In the genomic region with DNA sequence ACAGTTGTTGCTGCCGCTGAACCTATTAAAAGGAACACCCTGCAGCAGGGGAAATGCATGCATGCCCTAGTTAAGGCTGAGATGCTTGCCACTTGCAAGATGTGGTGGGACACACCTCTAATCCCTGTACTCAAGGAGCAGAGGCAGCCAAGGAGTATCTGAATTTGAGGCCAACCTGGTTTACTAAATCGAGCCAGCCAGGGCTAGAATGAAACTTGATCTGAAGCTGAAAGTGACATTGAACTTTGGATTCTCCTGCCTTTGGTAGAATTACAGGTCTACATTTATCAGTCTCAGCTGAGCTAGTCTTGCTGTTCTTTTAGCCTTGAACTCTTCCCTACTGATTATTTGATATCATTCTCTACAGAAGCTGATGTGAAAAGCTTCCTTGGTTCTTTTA, we compare ENCODE assay signal across 14 mouse cellular contexts.
"Had no signal": no experiment of that assay in that cellular context is flagged by ENCODE, and none has a peak within 500 bp of the region (broad histone marks: within the 10 kb centered on the region; RNA-seq: fewer than 3 reads in every experiment).

No protein-coding gene starts in this region.

- H3K9me3 ChIP-seq: limb, embryonic 13.5 days; liver, embryonic 15.5 days; midbrain, embryonic 10.5 days; neural tube, embryonic 15.5 days had no signal

- H3K27me3 ChIP-seq: limb, embryonic 13.5 days; liver, embryonic 15.5 days; neural tube, embryonic 15.5 days had no signal

- H3K9ac ChIP-seq: limb, embryonic 13.5 days; liver, embryonic 15.5 days; lung, embryonic 14.5 days; neural tube, embryonic 15.5 days had no signal

- H3K4me2 ChIP-seq: limb, embryonic 13.5 days; liver, embryonic 15.5 days; lung, embryonic 14.5 days; neural tube, embryonic 15.5 days had no signal

- DNase-seq: kidney, adult 11 months; kidney, postnatal 36 days; left cerebral cortex, postnatal 4 days; lung, embryonic 14.5 days; lung, postnatal 10 days; lung, postnatal 4 days; midbrain, embryonic 14.5 days; spleen, adult 18-20 months; thymus, postnatal 36 days had no signal

- H3K27ac ChIP-seq: limb, embryonic 13.5 days; liver, embryonic 15.5 days; midbrain, embryonic 10.5 days; neural tube, embryonic 15.5 days had no signal

- H3K4me1 ChIP-seq: neural tube, embryonic 15.5 days had no signal

- H3K4me3 ChIP-seq: limb, embryonic 13.5 days; liver, embryonic 15.5 days; midbrain, embryonic 10.5 days; myocyte; neural tube, embryonic 15.5 days had no signal

- H3K36me3 ChIP-seq: limb, embryonic 13.5 days; midbrain, embryonic 10.5 days; neural tube, embryonic 15.5 days had no signal
